Mouse (Mus musculus): Measurements from ENCODE around the gene Agap1. TPM values are rescaled to one million over a fixed set of nuclear protein-coding genes. Genes with fewer than 3 reads are reported as not detected.
A peak's percentile ranks its signal among the peaks of the same experiment; 100 is the strongest.

Agap1 gene
- total RNA-seq (2021) = 10 to 100 TPM; 83.4 to 86.1 TPM
- long read RNA-seq, experiment 1, full-length matches to known transcripts = 7 of 54 reads
- long read RNA-seq, experiment 1, partial matches to known transcripts = 13 of 54 reads
- long read RNA-seq, experiment 1, other reads (novel, unspliced or antisense) = 34 of 54 reads
- long read RNA-seq, experiment 2, full-length matches to known transcripts = 15 of 96 reads
- long read RNA-seq, experiment 2, partial matches to known transcripts = 19 of 96 reads
- long read RNA-seq, experiment 2, other reads (novel, unspliced or antisense) = 62 of 96 reads

GRCm38 (mm10) chr1:89454196-89455123, at the start of gene Agap1:
Agap1 (plus strand) TSS chr1:89454806.
- DNase-seq (ENCODE audit: low spot score in 2 of 2) = peak; percentile 95 to 97

GRCm38 (mm10) chr1:89405991-89406390, 48.6 kb upstream of the Agap1 start:
- no peak for DNase-seq (ENCODE audit: low spot score in 2 of 2)

GRCm38 (mm10) chr1:89407986-89408385, 46.6 kb upstream of the Agap1 start:
- no peak for DNase-seq (ENCODE audit: low spot score in 2 of 2)

- DNase-seq (ENCODE audit: low spot score in 2 of 2) = peak; percentile 21 to 45
These were observed 41.5 kb upstream of the Agap1 start for GRCm38 (mm10) chr1:89413122-89413521.

GRCm38 (mm10) chr1:89414563-89414962, 40.0 kb upstream of the Agap1 start:
- no peak for DNase-seq (ENCODE audit: low spot score in 2 of 2)

- no peak for DNase-seq (ENCODE audit: low spot score in 2 of 2)
These were observed 37.7 kb upstream of the Agap1 start for GRCm38 (mm10) chr1:89416929-89417328.

GRCm38 (mm10) chr1:89420642-89421041, 34.0 kb upstream of the Agap1 start:
- DNase-seq (ENCODE audit: low spot score in 2 of 2) = no peak

GRCm38 (mm10) chr1:89421401-89421800, 33.2 kb upstream of the Agap1 start:
- peak in 1 of 2 experiments; percentile 19 for DNase-seq (ENCODE audit: low spot score in 2 of 2)

GRCm38 (mm10) chr1:89424563-89424962, 30.0 kb upstream of the Agap1 start:
- DNase-seq (ENCODE audit: low spot score in 2 of 2) = no peak

- no peak for DNase-seq (ENCODE audit: low spot score in 2 of 2)
These were observed 28.5 kb upstream of the Agap1 start for GRCm38 (mm10) chr1:89426137-89426536.

- DNase-seq (ENCODE audit: low spot score in 2 of 2) = no peak
These were observed 25.9 kb upstream of the Agap1 start for GRCm38 (mm10) chr1:89428671-89429070.

- no peak for DNase-seq (ENCODE audit: low spot score in 2 of 2)
These were observed 24.5 kb upstream of the Agap1 start for GRCm38 (mm10) chr1:89429946-89430640.

- no peak for DNase-seq (ENCODE audit: low spot score in 2 of 2)
These were observed 15.3 kb upstream of the Agap1 start for GRCm38 (mm10) chr1:89439351-89439750.

GRCm38 (mm10) chr1:89441236-89441897, 13.2 kb upstream of the Agap1 start:
- DNase-seq (ENCODE audit: low spot score in 2 of 2) = no peak

GRCm38 (mm10) chr1:89443512-89443911, 11.1 kb upstream of the Agap1 start:
- DNase-seq (ENCODE audit: low spot score in 2 of 2) = no peak

- no peak for DNase-seq (ENCODE audit: low spot score in 2 of 2)
These were observed 10.6 kb upstream of the Agap1 start for GRCm38 (mm10) chr1:89444014-89444413.

- DNase-seq (ENCODE audit: low spot score in 2 of 2) = no peak
These were observed 4.5 kb upstream of the Agap1 start for GRCm38 (mm10) chr1:89450139-89450538.

GRCm38 (mm10) chr1:89452138-89452537, 2.5 kb upstream of the Agap1 start:
- no peak for DNase-seq (ENCODE audit: low spot score in 2 of 2)

GRCm38 (mm10) chr1:89453666-89454065, 940 bp upstream of the Agap1 start:
- no peak for DNase-seq (ENCODE audit: low spot score in 2 of 2)

GRCm38 (mm10) chr1:89455421-89456091, 950 bp downstream of the Agap1 start:
- peak; percentile 46 to 67 for DNase-seq (ENCODE audit: low spot score in 2 of 2)

Data from gastrocnemius, postnatal 4 days (tissue).